Mouse (Mus musculus): ENCODE data around the gene Invs.

Gene Invs

GRCm38 (mm10) chr4:48428054-48428453 lies 148.5 kb downstream of the Invs start:
- intact Hi-C loops (cut with DNase I), result no loop called here

DNA sequence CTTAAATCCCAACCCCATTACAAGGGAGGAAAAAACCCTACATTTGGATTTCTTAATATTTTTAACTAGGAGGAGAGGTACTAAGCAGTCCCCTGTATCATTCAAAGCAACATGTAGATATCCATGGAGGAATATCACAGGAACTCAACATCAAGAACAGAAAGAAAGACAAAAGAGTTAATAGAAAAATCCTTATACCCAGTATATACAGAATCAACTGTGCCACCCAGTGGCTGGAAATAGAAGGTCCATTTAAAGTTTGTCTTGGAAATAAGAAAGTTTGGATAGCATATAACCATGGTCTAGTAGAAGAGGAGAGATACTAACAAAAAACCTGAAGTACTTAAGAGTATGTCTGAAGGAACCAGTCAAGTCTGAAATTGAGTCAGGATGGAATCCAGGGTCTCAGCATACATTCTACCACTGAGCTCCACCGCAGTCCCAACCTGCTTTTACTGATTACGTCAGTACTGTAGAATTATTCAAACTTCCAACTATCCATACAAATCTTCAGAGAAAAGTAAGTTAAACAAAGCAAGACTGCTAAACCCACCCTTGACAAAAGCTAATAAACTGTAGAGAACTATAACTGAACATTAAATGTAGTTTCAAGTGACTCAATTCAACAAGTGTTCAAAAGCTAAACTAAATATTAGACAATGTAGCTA lies 174.7 kb downstream of the Invs start:
- intact Hi-C loops (cut with DNase I), result no loop called here

DNA sequence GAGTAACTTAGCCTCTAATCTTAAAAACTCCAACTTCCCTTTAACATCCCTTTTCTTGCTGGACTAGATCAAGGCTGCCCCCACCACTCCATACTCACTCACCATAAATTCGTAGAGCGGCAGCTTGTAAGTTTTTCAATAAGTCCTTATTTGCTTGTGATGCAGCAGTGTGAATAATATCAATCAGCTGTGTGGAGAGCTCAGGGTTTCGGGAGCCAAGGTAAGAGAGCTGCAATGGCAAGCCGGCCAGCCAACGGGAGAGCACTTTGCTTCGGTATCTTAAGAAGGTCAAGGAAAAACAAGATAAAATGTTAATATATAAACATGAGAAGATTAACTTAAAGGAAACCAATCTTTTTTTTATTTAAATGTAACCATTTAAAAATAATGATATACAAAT lies 178.9 kb downstream of the Invs start:
- intact Hi-C loops (cut with DNase I), result no loop called here

- intact Hi-C loops (cut with DNase I), result no loop called here
These were observed 181.5 kb downstream of the Invs start for GRCm38 (mm10) chr4:48461060-48461459.

- intact Hi-C loops (cut with DNase I), result loop anchor here (5.0 kb wide), 1 partner anchor 206 kb away; no protein-coding TSS in a partner anchor
These were observed 191.4 kb downstream of the Invs start for GRCm38 (mm10) chr4:48470977-48471376.

GRCm38 (mm10) chr4:48472052-48472791 lies 192.7 kb downstream of the Invs start:
- intact Hi-C loops (cut with DNase I), result loop anchor here (5.0 kb wide), 1 partner anchor 205 kb away; no protein-coding TSS in a partner anchor

DNA sequence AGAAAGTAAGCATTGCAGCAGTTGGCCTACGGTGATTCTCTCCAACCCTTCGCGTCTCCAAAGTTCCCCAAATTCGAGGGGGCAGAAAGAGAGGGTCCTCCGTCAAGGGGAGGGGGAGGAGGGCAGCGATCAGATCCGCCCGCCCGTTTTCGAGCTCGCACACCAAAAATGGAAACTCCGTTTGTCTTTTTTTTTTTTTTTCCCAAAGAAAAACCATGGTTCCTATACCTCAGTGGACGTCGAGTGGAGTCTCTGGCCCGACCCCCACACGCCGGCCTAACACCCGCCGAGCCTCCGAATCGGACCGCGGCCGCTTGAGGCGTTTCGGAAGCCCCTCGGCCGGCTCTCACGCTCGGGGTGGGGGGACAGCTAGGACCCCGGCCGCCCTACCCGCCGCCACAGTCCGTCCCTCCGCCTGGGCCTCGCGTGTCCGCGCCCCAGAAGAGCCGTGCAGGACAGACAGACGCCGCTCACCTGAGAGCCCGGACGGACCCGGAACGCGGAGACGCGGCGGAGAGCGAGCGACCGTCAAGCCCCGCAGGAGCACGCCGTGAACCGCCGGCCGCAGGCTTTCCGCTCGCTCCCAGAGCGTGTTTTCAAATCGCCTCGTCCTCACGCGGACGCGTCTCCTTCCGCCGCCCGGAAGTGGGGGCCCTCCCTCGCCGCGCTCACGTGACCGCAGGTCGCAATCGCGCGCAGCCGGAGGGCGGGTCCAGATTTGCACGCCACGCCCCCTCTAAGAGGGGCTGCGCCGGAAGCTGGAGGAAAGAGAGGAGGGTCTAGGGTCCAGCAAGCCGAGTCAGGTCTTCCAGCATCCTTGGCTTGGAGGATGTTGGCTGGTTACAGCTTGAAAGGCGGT lies 193.5 kb downstream of the Invs start, which contains the start of gene Tex10:
TSS of gene Tex10 (minus strand) at position 668 of the 859 bp plus-strand sequence.
- intact Hi-C loops (cut with DNase I), result loop anchor here (5.0 kb wide), 1 partner anchor 204 kb away; no protein-coding TSS in a partner anchor

- intact Hi-C loops (cut with DNase I), result loop anchor here (5.0 kb wide), 1 partner anchor 204 kb away; no protein-coding TSS in a partner anchor
These were observed 194.1 kb downstream of the Invs start for GRCm38 (mm10) chr4:48473651-48474011.

- intact Hi-C loops (cut with DNase I), result loop anchor here (5.0 kb wide), 1 partner anchor 76 kb away; no protein-coding TSS in a partner anchor
These were observed 201.7 kb downstream of the Invs start for GRCm38 (mm10) chr4:48481287-48481686.
